Mouse (Mus musculus) spleen, embryonic (tissue): Measurements from ENCODE around the gene Dda1.

ENCODE experiments used
- CTCF ChIA-PET: fragments of 350-600 bp; sonication (Branson Sonifier 250); formaldehyde crosslinking; loops from one replicate; lab custom pipeline; 2022; lab: Charles Lee

The Dda1 gene

DNA sequence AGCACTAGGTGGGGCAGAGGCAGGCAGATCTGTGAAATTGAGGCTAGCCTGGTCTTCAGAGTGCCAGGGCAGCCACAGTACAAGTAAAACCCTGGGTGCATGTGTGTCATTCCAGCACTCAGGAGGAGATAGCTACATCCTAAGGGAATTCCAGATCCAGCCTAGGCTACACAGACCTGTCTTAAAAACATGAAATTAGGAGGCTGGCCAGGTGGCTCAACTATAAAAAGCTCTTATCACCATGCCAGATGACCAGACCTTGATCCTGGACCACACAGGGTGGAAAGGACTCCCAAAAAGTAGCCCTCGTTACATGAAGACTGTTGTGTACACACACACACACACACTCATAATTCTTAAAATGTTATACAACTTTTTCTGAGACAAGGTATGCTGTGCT is 998 bp upstream of the Dda1 start:
- CTCF ChIA-PET, result no interaction called here

DNA sequence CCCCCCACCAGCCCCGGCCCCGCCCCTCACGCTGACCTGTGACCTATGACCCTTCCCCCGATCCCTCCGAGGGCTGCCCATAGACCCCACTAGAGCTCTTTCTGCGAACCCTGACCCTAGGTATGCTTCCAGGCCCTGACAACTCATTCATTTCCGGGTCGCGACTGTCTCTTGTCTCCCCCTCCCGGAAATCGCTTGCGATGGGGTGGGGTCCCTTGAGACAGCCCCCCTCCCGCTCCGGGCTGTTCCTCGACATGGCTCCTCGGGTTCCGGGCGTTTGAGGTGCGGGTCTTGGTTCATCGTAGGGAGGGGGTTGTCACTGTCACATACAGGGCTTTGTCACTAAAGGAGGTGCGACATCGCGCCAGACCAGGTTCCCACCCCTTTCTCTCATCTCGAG is 412 bp downstream of the Dda1 start:
- CTCF ChIA-PET, result no interaction called here

DNA sequence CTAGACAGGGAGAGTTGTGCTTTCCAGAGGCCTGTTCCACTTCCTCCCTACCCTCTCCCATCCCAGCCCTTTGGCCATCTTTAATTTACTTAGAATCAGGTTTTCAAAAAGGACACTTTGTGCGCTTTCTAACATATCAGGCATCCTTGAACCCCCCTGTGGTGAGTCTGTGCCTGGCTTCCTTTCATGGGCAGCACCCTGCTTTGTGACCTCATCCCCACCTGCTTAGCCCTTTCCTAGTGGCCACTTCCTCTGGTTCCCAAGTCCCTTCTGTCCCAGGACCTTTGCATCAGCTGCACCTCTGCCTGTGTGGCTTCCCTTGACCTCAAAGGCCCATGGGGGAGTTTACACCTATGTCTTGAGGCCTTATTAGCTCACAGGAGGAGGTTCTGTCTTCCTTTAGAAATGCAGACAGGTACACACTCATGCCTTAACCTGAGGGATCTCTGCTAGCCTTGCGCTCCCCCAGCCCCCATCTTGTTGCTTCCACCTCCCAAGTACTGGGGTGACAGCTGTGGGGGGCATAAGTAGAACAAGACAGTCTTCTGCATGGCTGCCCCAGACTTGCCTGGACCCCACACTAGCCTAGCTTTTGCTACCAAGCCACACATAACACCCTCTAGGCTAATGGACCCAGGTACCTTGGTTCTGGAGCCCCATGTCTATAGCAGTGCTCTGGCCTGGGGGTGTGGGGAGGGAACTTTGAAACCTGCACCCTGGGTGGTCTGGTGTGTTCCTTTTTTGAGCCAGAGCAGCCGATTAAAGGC is 1.3 kb downstream of the Dda1 start:
- CTCF ChIA-PET, result no interaction called here

DNA sequence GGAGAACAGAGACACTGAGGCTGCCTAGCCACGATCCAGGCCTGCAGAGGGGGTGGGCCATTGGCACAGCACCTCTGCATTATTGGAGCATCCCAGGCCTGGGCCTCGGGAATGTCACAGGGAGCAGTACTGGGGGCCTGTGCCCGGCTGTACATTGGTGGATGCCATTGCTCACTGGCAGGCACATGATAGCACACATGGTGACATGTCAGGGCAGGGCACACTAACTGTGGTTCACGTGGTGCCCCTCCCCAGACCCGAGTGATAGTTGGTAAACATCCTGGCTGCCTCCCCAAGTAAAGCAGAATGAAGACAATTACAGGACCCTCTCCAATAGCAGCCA is 1.9 kb downstream of the Dda1 start:
- CTCF ChIA-PET, result no interaction called here

DNA sequence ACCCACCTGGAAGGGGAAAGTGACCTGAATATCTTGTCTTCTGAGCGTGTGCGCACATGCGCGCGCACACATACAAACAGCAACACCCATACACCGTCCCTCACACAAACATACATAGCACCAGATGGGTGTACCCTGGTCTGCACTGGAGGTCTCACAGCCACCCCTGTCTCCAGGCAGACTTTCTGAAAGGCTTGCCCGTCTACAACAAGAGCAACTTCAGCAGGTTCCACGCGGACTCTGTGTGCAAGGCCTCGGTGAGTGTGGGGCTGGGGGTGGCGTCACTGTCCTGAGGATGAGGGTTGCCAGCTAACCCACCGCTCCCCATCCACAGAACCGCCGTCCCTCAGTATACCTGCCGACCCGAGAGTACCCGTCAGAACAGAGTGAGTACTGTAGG is 2.9 kb downstream of the Dda1 start:
- CTCF ChIA-PET, result interaction anchor here (0.6 kb wide), 1 partner anchor 147 kb away, joined by 3 read pairs; no protein-coding TSS in a partner anchor

DNA sequence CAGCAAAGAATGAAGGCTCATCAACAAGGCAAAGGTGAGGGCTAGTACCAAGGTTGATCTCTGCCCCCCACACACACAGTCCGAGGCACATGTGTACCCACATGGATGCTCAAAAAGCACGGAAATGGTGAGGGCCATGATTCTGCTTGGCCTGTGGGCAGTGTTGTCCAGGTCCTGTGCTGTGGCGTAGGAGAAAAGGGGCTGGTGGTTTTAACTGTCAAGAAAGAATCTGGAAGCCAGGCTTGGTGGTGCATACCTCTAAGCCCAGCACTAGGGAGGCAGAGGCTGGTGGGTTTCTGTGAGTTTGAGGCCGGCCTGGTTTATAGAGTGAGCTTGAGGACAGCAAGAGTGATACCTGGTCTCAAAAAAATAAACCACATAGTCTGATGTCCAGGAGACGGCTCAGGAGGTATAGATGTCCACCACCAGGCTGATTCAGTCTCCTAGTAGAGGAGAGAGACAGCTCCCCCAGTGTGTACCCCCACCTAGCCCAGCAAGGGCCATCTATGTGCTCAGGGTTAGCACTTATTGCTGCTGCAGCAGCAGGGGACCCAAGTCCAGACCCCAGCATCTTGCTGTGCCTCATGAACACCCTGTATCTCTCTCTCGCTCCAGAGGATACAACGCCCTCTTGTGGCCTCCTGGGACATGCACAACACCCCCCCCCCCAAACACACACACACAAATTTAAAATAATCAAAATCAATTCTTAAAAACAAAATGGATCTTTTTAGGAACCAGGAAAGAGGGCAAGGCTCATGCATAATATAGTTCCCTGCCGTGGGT is 3.8 kb downstream of the Dda1 start:
- CTCF ChIA-PET, result interaction anchor here (0.7 kb wide), 1 partner anchor 8 kb away, joined by 3 read pairs; no protein-coding TSS in a partner anchor

DNA sequence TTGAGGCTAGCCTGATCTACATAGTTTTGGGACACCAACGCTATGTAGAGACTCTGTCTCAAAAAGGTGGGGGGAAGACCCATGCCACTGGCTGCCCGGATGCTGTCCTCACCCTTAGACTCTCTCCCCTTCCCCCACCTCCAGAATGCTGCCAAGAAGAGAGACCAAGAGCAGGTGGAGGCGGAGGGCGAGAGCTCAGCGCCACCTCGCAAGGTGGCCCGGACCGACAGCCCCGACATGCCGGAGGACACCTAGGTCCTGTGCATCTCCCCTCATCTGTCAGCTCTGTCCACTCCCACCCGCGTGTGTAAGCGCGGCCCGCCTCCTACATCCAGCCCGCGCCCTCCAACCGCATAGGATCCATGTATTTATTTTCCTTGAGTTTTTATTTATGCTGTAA is 5.3 kb downstream of the Dda1 start:
- CTCF ChIA-PET, result no interaction called here

DNA sequence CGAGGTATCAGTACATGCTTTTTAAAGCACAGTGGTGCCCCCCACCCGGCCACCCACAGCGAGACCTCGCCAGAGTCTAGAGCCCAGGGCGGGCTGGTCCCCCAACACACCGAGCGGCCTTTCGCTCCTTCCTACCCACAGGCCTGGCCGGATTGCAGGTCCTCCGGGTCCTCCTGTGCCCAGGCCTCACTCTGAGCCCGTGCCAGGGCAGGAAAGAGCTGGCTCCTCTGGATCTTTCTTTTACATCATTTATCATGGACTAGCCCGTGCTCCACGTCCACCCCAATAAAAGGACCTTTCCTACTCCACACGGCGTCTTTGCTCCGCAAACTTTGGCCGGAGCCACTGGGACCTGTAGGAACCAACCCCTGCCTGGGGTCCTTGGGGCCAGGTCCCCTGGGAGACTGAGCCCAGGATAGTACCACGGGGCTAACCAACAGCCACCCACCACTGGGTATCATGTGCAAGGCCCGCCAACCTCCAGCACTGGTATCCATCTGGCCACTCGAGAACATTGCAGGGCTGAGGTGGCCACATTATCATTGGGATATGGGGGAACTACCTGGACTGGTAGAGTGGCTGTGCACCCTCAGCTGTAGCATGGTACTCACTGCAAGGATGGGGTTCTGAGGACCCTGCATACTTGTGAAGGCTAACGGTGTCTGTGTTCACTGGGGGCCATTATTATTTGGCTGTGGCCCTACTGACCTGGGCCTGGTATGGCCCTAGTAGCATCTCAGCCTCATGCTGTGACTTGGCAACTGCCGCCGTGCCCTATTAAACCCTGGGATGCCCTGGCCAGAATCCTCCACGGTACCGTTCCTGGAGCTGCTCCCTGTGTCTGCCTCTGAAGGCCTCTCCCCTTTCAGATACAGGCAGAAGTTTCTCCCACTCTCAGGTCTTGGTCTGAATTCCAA is 6.0 kb downstream of the Dda1 start:
- CTCF ChIA-PET, result no interaction called here

DNA sequence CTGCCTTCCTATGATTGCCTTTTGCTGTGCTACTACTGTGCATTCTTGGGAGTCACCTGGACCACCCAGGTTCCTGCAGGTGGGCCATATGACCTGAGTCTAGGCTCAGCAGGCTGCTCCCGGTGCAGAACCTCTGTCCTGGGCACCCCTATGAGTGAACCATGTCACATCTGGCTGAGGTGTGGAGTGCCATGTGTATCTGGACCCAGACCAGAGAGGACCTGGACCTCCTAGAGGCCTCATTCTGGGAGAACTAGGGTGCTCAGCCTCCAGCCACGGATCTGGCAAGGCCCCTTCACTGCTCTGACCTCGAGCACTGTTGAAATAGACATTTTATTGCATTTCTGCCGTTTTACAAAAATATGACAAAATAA is 6.7 kb downstream of the Dda1 start:
- CTCF ChIA-PET, result interaction anchor here (0.6 kb wide), 1 partner anchor 997 kb away, joined by 4 read pairs; no protein-coding TSS in a partner anchor

DNA sequence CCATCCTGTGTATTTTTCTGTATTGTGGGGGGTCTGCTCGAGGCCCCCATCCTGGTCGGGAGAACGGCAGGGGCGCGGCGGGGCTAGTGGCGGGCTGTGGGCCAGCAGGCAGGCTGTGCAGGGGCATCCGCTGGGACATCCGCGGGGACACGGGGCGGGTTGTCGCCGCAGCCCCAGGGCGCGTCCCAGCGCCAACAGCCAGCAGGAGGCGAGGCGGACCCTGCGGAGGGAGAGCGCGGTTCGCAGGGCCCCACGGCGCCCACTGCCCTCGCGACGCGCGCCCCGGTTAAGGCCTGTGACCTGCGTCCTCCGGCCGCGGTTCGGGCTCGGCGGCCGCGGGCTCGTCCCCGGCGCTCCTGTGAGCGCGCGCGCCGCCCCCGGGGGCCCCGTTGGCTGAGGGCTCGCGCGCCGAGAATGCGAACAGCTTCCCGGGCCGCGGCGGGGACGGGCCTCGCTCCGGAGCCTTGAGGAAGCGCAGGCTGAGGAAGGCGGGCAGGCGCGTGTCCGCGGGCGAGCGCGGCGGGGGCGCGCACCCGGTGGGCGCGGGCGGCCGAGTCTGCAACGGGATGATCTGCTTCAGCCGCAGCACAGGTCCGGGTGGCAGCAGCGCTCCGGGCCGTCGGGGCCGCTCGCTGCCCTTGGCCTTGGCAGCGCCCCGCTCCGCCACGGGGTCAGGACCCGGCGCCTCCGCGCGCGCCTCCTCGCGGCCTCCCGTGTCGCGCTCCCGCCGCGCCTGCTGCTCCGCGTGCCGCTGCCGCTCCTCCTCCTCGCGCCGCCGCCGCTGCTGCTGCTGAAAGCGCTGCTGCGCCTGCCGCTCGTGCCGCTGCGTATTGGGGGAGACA is 7.3 kb downstream of the Dda1 start:
- CTCF ChIA-PET, result interaction anchor here (0.6 kb wide), 1 partner anchor 997 kb away, joined by 4 read pairs; no protein-coding TSS in a partner anchor

DNA sequence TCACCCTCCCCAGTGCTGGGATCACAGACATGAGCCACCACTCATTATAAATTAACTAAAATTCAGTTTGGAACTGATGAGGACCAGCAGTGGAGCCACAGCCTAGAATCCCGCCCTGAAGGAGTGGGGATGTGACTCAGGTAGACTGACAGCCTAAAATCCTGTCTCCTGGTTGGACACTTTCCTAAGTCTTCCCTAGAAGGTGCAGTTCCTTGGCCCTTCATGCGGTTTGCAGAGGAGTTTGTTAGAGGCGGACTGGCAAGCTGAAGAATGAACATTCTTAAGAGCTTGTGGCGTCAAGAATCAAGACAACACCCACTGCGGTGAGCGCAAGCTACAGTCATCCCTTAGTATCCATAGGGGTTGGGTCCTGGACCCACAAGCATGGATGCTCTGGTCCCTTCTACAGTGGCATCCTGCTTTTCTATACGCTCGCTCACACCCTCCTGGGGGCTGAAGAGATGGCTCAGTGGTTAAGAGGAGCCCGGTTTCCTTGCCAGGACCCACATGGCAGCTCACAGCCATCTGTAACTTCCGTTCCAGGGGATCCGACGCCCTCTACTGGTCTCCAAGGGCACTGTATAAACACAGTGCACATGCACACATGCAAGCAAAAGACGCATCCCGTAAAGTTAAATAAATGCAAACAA is 8.3 kb downstream of the Dda1 start:
- CTCF ChIA-PET, result no interaction called here

DNA sequence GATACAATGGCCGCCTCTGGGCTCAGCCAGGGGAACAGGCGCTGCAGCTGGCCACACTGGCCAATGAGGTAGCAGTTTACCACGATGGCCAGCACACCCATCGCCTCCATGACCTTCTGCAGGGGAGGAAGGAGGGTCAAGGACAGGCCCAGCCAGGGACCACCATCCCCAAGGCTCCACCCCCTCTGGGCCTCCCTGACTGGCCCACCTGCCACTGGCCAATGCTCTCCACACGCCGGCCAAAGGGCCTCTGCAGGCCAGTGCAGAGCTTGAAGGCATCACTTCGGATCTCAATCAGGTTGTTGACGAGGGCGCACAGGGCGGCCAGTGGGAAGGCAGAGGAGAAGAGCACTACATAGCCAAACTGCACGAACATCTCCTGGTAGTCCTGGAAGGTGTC is 9.9 kb downstream of the Dda1 start:
- CTCF ChIA-PET, result no interaction called here

DNA sequence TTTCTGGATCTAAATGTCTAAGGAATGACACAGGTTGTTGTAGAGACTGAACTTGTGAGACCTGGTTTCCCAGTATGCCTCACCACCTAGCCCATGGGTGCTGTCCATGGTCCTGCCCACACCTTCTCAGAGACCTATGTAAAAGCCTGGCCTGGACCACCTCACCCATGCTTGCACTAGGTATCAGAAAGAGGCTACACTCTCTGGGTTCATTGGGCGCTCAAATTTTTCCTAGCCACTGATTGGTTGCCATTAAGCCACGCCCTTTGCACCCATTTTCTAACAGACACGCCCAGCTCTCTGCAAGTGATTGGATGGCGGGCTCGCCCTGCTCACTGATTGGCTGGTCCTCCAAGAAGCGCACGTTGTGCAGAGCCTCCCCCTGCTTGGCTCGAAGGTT is 14.9 kb downstream of the Dda1 start:
- CTCF ChIA-PET, result no interaction called here

DNA sequence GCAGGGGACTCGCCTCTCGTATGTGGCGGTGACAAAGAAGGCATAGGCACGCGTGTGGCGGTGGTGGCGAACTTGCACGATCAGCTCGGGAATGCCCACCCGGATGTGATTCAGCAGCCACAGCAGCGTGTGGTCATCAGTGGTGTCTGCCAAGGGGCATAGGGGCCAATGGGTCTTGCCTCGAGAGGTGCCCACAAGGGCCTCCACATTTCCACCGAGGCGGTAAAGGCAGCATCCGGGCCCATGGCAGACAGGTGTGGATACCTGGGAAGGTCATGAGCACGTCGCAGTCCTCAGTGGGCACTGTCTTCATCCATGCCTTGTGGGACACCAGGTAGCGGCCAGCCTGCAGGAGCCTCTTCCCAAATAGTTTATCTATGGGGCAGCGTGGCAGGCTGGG is 15.7 kb downstream of the Dda1 start:
- CTCF ChIA-PET, result no interaction called here

DNA sequence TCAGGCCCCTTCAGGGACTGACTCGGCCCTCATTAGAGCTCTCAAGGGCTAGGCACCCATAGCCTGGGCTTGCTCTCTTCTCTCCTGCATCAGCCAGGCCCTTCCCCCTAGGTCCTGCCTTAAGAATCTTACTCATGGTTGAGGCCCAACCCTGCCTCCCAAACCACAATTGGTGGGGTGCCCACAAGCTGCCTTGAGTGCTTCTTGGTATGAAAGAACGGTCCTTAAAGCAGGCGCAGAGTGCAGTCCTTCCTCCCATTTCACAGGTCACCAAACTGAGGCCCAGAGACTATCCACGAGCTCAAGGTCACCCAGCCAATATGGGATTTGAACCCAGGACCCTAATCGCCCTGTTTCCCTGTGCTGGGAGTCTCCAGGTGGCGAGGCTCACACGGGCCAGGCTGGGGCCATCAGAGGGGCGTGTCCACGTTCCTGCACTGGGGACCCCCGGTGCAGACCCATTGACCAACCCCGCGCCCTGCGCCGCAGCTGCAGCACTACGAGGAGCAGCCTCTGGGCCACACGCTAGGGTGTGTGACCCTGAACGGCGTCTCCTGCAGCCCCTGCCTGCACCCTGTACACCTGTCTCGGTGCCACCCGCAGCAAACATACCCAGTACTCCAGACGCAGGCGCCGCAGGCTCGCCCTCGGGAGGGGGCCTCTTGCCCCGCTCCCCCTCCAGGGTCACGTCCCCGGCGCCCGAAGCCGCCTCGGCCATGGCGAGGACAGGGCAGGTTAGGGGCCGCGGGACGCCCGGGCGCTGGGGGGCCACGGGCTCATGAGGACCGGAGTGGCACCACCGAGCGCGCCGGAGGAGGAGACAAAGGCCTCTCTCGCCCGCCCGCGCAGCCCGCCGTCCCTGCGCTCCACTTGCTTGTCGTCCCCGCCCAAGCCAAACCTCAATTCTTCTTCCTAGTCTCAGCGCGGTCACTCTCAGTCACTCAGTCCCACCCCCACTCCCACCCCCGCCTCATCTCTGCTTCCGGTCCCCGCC is 16.4 kb downstream of the Dda1 start, which contains the start of gene Ano8:
TSS of gene Ano8 (minus strand) at position 822 of the 994 bp plus-strand sequence.
- CTCF ChIA-PET, result no interaction called here

DNA sequence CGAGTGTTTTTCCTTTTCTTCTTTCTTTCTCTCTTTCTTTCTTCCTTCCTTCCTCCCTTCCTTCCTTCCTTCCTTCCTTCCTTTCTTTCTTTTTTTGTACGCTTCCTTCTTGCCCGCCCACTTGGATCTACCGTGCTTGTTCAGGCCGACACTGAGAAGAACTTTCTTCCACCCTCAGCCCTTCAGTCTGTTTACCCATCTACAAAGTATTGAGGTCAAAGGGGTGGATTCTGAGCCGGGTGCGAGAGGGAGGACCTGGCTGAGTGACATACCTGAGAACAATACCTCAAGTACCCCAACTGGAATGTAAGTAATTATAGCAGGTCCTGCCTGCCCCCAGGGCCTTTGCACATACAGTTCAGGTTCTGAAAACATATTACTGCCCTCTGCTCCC is 17.1 kb downstream of the Dda1 start:
- CTCF ChIA-PET, result no interaction called here

DNA sequence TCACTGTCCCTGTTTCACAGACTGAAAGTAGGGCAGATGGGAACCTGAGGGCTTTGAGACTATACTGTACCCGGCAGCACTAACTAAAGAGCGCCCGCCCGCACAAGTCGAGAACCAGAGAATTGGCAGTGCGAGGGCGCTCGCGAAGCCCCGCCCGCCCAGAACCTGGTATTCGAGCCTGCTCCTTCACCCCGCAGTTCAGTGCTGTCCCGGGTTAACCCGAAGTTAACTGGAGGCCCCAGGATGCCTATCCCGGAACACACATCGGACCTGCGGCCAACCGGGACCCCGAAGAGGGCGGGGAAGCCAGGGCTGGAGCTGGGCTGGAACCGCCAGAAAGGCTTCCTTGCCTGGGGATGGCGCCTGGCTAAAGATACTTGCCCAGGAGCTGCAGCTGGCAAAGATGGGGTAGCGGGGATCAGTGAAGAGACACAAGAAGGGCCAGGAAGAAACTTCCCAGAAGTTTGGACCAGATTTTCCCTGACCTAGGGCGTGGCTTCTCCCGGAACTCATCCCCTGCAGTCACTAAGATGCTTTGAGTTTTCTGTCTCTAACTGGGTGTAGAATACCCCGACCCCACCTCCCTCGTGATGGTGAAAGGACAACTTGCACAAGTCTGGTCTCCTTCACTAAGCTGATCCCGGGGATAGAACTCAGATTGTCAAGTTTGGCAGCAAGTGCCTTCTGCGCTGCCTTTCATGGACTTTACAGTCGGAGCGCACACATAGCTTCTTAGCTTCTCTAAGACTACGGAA is 18.9 kb downstream of the Dda1 start, which contains the start of gene Gtpbp3:
TSS of gene Gtpbp3 (plus strand) at position 413 of the 755 bp plus-strand sequence.
- CTCF ChIA-PET, result no interaction called here

DNA sequence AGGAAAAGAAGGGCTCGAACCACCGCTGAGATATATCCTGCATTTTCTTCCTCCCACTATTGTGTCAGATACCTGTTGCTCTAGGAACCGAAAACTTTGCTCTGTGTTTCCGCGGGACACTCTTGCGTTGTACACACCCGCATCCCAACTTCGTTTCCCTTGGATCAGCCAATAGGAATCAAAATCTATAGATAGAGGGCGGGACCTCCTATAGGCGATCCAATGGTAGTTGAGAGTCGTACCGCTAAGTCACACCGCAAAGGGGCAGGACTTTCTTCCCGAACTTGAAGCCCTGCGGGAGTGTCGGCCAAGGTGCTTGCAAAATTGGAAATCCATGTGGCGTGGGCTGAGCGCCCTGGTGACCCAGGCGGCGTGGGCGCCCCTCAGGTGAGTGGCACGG is 19.5 kb downstream of the Dda1 start:
- CTCF ChIA-PET, result no interaction called here
